Mouse (Mus musculus): Measurements from ENCODE around the gene Ube2e2.

DNA sequence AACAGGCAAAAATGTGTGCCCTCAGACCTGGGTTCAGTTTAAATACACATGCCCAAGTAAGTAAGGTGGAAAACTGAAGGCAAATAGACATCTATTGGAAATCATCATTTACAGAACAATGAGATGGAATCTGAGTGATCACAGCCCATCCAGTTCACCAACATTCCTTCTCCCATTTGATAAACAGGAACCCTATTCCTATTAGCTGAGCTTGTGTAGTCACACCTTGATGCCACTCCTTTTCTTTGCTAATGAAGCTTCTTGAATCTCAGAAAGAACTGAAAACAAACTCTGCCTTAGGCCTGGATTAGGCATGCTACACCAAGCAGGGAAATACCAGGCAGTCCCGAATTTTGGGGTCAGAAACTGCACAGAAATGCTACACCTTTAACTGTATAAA, 227.8 kb downstream of the Ube2e2 start:
- TF ChIP-seq POLR2A (IDR thresholded peaks at IDR 0.05; ENCODE audit: borderline replicate concordance, extremely low read depth, low read depth, low read length): no peak
- no peak for TF ChIP-seq CTCF (IDR thresholded peaks at IDR 0.05; ENCODE audit: insufficient read depth, low read length)
